Mouse (Mus musculus) stomach, postnatal 0 days (tissue): Measurements from ENCODE around the gene Ptdss2.

ENCODE experiments used
- CTCF ChIP-seq: IDR thresholded peaks from 2 replicates; pipeline ENCODE4 v1.5.1; 2016; ENCODE audit warnings: antibody characterized with exemption, low read depth, mild to moderate bottlenecking, moderate library complexity
- EP300 ChIP-seq: optimal IDR thresholded peaks from 2 replicates; pipeline ENCODE3; 2016; ENCODE audit warnings: antibody characterized with exemption

- TF ChIP-seq CTCF, result no peak
- TF ChIP-seq EP300, result no peak
These were observed 22.5 kb downstream of the Ptdss2 start for GRCm38 (mm10) chr7:141144650-141145049.
